Mouse (Mus musculus) CD4-positive, CD25-positive, alpha-beta regulatory T cell, adult 2 months (primary cell): Measurements from ENCODE around the gene Pla2r1.

Source experiments
- DNase-seq: peaks from one replicate; pipeline ENCODE4 v3.0.0-alpha.2; 2012; ENCODE audit warnings: low read depth, low spot score

The Pla2r1 gene

GRCm38 (mm10) chr2:60552902-60553682, at the start of gene Pla2r1:
TSS of gene Pla2r1 (minus strand) at chr2:60553308.
- peak; percentile 20 for DNase-seq

GRCm38 (mm10) chr2:60601326-60601725, 48.2 kb upstream of the Pla2r1 start:
- no peak for DNase-seq

DNA sequence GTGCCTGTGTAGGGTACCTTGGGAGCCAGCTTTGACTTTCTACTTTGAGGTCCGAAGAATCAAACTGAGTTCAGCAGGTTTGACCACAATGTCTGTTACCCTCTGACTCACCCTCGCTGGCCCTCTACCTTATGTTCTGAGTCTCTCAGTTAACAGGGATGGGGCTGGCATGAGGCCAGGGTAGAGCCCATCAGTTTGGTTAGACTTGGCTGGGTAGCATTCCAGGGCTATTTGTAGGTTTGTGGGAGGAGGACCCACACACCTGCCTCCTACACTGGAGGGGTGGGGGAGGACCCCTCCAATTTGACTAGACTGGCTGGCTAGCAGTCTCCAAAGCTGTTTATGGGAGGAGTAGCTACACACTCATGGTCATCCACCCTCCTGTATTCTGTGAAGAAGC, 47.8 kb upstream of the Pla2r1 start:
- DNase-seq, result no peak

GRCm38 (mm10) chr2:60583416-60583815, 30.3 kb upstream of the Pla2r1 start:
- DNase-seq, result no peak

DNA sequence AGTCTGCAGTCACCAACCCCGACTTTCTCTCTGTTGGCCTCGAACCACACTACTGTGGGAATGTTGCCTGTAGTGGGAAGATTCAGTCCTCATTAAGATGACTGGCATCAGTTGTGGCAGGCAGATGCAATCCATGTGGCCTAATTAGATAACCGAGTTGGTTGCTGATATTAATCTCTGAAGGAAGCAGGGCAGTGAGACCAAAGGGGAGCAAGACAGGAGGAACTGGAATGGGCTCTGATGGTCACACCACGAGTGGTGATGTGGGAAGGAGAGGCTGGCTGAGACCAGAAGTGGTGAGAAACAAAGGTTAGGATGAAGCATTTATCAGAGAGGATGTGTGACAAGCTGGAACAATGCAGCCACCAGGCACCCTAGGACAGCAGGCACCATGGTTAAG, 1.5 kb upstream of the Pla2r1 start:
- DNase-seq, result no peak

DNA sequence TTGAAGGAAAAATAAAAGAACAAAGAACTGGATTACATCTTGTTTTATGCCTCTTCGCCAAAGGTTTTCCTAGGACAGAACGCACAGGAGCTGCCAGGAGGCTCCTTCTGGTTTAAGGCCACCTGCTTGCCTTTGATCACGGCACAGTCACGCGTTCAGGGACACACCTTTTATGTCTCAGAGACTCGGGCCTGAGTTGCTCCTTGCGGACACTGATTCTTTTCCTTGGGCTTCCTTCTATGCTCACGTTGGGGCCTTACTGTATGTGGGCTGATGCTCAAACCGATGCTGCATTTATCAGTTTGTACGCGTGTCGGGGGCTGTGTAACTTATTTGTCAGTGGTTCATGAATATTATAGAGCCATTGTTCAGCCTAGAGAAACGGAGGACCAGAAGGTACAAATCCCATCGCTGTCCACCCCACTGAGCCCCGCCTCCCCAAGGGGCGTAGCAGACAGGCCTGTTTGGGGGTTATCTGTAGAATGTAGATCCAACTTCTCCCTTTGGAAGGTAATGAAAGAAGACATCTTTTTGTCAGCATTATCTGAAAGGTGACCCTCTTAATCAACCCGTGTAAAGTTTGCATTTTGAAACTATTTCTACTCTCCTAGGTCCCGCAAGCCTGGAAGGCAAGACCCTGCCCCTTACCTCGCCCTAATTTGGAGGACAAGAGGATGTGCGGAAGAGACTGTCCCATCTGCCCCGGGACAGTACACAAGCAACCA, 769 bp downstream of the Pla2r1 start:
- no peak for DNase-seq

DNA sequence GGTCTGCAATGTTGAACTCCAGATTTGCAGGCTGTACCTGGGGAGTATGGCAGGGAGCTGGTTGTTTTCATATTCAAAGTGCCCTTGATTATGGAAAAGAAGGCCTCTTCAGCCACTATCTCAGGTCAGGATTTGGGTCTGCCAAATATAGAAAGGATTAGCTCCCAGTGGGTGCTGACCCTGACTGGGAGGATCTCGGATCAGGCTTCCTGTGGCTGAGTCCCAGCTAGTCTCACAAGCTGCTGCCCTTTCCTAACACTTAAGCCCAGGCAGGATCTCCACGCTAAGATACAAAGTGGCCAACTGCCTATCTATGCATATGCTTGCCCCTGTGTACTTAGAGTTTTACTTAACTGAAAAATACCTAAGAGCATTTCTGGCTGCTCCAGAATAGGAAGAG, 1.4 kb downstream of the Pla2r1 start:
- no peak for DNase-seq

- DNase-seq, result no peak
Measured at GRCm38 (mm10) chr2:60550521-60550920, 2.6 kb downstream of the Pla2r1 start.

DNA sequence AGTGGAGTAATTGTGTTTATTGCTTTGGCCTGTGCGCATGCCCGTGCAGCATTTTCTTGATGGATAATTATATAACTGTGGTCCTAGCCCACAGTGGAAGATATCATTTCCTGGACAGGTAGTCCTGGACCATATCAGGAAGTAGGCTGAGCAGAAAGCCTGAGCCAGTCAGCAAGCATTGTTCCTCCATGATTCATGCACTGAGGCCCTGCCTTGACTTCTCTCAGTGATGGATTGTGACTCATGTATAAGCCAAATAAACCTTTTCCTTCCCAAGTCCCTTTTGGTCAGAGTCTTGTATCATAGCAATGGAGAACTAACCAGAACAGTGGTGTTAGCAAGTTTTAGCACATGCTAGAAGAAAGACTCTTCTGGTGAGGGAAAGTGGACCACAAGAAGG, 3.3 kb downstream of the Pla2r1 start:
- no peak for DNase-seq

GRCm38 (mm10) chr2:60546082-60546481, 7.0 kb downstream of the Pla2r1 start:
- no peak for DNase-seq

DNA sequence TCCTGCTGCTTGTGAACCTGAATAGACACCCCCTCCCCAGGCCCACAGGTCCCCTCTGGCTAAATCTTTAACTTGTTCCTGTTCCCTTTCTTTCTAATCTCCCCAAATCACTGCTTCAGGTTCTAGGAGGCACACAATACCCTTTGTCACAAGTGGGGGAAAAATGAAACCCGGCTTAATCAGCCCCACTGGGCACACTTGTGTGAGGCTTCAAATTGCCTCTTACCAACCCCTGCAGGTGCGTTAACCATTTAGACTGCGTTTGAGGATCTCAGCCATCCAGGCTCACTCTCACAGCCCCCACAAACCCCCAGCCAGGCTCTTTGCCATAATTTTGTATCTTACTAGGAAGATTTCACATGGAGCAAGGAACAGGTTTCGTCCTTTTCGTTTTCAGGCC, 9.1 kb downstream of the Pla2r1 start:
- no peak for DNase-seq

- DNase-seq, result no peak
Measured at GRCm38 (mm10) chr2:60541745-60542144, 11.4 kb downstream of the Pla2r1 start.

- no peak for DNase-seq
Measured at GRCm38 (mm10) chr2:60540346-60540745, 12.8 kb downstream of the Pla2r1 start.

DNA sequence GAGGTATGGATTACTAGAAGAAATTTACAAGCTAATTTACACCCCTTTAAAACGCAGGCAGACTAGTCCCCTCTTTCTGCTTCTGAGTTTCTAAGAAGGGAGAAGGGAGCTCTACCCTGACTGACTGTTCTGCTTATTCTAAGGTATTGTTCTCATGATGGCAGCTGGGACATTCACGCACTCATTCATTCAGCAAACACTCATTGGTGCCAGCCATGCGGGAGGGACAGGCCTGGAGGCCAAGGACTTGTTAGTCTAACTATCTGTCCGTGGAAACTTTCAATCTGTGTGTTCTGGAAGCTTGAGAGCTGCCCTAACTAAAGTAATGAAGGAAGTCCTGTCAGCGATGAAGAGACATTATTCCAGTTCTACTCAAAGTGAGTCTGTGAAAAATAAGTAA, 14.4 kb downstream of the Pla2r1 start:
- no peak for DNase-seq

DNA sequence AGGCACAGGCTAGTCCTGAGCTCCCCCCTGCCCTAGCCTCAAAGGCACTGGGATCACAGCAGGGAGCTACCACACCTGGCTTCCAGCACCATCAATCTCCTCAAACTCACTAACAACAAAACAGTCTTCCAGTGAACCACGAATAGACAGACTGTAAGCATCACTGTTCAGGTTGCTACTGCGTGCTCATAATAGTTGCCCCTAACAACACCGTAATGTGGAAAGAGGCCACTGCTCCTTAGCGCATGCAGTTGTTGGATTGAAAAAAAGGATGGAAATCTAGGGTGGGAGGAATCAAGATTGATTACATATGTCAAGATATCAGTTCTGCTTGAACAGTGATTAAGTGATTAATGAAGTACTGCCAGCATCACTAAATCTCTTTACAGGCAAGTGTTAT, 14.8 kb downstream of the Pla2r1 start:
- DNase-seq, result no peak

GRCm38 (mm10) chr2:60534755-60535154, 18.4 kb downstream of the Pla2r1 start:
- DNase-seq, result no peak

DNA sequence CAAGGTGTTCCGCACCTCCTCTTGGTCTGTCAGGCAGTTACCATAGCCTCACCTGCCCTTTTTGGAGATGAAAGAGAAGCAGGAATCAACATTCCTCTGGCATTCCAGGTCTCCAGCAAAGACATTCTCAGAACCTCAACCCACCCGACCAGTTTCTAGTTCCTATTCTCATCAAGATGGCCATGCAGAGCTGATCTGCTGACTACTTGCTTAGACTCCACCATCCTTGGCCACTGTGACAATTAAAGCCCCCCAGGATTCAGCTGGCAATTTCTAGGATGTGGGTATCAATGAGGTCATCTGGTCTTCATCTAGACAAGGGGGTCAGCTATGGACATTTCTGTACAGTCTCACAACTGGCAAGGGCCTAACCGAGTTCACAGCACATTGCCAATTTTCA, 20.1 kb downstream of the Pla2r1 start:
- no peak for DNase-seq

- no peak for DNase-seq
Measured at GRCm38 (mm10) chr2:60532495-60532894, 20.6 kb downstream of the Pla2r1 start.

DNA sequence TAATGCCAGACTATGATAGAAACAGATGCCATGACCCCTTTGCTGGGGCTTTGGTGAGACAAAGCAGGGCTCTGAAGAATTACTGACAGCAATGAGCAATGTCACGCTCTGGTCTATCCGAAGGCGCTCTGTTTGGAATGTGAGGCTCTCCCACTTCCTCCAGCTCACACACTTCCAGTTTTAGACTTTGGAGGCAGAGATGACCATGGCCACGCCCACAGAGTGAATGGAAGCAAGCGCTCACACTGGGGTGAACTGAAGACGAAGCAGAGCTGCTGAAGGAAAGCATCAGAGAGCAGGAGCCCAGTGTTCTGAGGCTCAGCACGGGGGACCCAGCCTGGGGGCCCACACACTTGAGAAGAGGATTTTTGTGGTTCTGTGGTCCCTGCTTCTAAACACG, 37.3 kb downstream of the Pla2r1 start:
- DNase-seq, result no peak

- peak; percentile 34 for DNase-seq
Measured at GRCm38 (mm10) chr2:60514863-60515262, 38.2 kb downstream of the Pla2r1 start.

DNA sequence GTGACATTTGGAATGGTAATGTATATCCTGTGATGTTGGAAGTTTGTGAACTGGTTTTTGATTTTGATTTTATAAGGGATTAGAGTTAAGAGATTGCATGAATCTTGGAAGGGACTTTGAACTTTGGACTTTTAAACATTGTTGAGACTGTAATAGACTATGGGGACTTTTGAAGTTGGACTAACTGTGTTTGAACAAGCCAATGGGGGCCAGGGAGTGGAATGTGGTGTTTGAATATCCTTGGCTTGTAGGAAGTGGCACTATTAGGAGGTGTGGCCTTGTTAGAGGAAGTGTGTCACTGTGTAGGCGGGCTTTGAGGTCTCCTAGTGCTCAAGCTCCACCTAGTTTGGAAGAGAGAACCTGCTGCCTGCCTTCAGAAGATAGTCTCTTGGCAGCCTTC, 42.4 kb downstream of the Pla2r1 start:
- no peak for DNase-seq

DNA sequence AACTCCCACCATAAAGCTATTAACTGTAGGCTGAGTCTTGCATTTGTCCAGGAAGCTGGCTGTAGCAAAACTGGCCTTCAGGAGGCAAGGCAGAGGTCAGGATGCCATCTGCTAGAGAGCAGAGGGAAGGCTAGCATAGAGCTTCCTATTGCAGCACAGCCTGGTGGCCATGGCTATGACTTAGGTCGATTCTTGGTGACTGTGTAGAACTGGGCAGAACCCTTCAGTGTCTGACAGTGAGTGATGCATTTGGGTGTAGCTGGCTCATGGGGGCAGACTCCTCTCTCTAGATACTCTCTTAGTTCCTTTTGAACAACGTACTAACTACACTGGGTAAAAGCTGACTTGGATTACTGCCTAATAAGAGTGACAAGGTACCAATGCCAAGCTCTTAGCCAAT, 48.0 kb downstream of the Pla2r1 start:
- peak; percentile 15 for DNase-seq

DNA sequence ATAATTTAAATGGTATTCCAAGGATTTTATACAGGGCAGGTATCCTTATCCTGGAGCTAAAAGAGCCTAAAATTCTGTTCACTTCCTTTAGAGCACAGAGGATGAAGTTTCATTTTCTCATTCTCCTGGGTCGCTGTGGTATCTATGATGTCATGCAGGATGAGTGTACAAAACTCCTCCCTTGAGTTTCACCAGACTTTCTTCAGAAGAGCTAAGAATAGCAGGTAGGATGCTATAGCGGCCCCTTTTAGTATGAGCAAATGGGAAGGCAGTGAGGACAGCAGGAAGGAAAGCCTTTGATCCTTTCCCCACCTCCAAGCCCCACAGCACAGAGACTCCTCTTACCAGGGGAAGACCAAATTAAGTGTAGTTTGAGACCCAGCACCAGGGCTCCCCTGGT, 48.4 kb downstream of the Pla2r1 start:
- DNase-seq, result peak; percentile 43
